Mouse (Mus musculus) embryonic facial prominence, embryonic 11.5 days (tissue): ENCODE data around the gene Steap2. TPM values are rescaled to one million over a fixed set of nuclear protein-coding genes. Genes with fewer than 3 reads are reported as not detected.

Experiments
- polyA plus RNA-seq: library from polyadenylated mRNA; unstranded; fragments of >200 nt; fragmentation: Nextera tagmentation; extraction: Ambion mirVana; gene quantifications from 2 replicates; pipeline ENCODE4 v1.2.1, GENCODE M21; 2014

Steap2 gene
- polyA plus RNA-seq, 1 experiment from 2014 or later, result 8.2 TPM

Other genes starting within 250 kb of the Steap2 start
- gene 1700015F17Rik, start 215.4 kb downstream of the Steap2 start, polyA plus RNA-seq, result not detected in 2 replicates
- gene Cldn12, start 179.6 kb downstream of the Steap2 start, polyA plus RNA-seq, result 29.9 and 30.4 TPM in 2 replicates
- gene Gtpbp10, start 135.0 kb downstream of the Steap2 start, polyA plus RNA-seq, result 41.9 and 45.8 TPM in 2 replicates
- 3.3 and 4.0 TPM in 2 replicates for gene Gm8773, start 120.8 kb downstream of the Steap2 start, polyA plus RNA-seq
- 3.1 and 3.8 TPM in 2 replicates for gene Cfap69, start 30.3 kb downstream of the Steap2 start, polyA plus RNA-seq
- gene Steap1, start 54.7 kb upstream of the Steap2 start, polyA plus RNA-seq, result 3.9 and 5.5 TPM in 2 replicates